Mouse (Mus musculus) heart, adult 11 months (tissue): ENCODE data around the gene Uxs1.

Experiments used
- DNase-seq: peaks from one replicate; pipeline ENCODE4 v3.0.0; 2022

Gene Uxs1

DNA sequence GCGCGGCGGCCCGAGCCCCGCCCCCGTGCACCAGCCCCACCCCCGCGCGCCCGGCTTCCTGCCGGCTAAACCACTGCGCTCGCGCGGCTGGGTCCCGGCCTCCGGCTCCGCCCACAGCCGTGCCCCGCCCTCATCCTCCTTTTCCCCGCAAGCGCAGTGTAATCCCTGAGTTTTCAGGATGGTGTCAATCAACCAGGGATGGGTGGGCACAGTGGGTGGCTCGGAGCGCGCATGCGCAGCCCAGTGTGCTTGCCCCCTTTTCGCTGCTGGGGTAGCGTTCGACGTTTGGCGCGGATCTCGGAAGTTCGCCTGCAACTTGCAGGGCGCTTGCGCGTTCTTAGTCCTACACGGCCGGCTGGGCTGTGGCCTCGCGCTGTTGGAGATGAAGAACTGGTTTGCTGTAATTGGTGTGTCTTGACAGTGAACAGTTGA is at the start of gene Uxs1:
TSS of gene Uxs1 (minus strand) at position 38 of the 432 bp plus-strand sequence.
- DNase-seq: peak; percentile 100

DNA sequence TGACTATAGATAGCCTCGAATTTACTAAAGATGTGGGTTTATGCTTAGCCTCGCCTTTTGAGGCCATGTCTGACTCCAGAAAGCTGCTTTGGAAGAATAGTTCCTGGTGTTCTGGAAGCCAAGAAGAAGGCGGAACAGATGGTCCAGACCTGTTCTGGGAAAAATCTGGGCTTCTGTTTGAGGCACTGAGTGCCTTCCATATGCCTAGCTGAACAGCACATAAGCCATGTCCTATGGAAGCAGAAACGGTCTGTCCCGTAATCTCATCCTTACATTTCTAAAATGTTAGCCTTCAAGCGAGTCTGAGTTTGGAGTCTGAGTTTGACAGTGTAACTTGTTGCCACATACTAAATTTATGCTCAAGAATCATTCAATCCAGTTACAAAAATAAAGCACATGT is 49.6 kb upstream of the Uxs1 start:
- no peak for DNase-seq

DNA sequence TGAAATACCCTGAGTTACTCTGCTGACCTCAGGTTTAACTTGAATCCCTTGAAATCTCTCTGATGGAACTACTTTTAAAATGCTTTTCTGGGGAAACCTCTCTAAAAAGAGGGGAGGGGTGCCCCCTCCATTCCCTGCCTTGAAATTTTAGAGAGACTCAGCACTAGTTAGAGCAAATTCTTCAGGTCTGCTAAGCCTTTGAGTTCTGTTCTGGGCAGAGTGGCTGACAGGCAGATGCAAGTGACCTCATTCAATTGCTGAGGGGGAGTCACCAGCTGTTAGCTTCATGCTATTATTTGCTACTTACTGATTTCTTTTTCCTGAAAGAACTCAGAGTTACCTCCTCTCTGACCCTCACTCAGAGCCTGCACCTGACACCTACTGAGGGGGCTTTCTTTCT is 43.5 kb upstream of the Uxs1 start:
- no peak for DNase-seq

DNA sequence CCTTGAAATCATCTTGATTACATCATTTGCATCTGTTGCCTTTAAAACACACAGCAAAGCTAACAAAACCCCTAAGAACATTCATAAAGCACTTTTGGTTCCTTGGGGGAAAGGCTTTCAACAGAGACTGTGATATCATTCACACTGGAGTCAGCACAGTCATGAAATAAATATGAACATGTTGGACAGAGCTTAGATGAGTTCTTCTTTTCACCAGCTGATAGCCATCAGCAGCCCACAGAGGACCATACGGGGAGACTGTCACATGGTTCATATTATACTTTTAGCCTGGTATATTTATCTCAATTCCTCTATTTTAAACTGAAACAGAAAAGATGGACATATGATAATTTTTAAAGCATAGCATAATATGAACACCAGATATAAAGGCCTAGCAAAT is 40.9 kb upstream of the Uxs1 start:
- DNase-seq: no peak

DNA sequence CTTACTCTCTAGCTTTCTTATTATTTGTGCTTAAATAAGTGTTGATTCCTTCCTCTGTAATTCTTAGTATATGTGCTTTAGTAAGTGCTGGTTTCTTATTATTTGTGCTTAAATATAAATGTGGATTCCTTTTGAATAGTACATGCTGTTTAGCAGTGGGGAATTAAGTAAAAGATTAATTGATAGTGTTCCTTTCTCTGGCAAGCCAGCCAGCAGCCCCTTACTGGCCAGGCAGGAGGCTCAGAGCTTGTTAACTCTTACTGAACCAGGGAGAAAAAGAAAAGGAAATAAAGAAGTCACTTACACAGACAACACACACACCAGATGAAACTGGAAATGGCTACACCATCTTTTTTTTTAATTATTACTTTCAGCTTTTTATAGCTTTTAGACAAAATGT is 37.2 kb upstream of the Uxs1 start:
- DNase-seq: no peak

DNA sequence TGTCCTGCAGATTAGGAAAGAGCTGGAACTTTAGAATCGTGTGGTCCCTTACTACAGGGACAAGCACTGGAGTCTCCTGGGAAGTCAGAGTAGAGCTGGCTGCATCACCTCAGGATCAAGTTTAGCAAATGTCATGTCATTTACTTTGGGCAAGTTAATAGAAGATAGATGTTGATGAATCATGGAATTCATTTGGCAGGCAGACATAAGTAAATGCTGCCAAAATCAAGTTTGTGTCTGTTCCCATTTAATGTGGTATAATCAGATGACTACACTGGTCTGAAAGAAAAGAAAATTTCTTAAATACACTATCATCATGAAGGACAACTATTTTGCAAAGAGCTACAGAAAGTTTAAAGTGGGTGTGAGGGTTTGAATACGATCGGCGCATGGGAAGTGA is 35.0 kb upstream of the Uxs1 start:
- no peak for DNase-seq

DNA sequence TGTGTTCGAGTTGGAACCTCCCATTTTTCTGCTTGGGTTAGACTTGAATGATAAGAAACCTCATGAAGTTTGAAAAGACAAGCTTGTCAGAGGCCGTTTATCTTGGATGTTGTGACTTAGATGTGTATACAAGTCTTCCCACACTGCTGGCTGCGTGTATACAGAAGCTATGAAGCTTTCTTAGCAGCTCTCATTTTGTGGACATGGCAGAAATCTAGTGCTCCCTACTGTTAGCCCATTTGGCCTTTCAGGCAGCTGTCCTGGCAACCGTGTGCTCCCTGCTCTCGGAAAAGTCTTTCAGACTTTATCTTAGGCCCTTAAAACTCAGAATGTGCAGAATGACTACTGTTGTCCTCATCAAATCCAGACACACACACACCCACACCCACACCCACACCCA is 31.4 kb upstream of the Uxs1 start:
- no peak for DNase-seq

DNA sequence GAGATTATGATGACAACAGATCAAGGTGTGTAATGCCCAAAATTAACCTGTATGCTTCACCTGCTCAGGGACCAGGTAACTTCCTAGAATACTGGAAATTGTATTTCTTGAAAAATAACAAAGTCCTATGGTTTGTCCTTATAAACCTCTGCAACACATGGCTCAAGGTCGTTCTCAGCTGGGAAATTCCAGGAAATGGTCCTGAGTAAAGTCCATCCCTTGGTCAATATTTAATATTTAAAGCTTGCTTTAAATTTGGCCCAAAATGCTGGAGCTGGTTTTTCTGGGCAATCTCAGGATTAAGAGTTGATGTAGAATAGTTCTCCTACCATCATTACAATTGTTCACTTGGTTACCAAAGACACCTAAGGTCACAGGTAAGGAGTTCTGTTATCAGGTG is 30.1 kb upstream of the Uxs1 start:
- DNase-seq: peak; percentile 18

DNA sequence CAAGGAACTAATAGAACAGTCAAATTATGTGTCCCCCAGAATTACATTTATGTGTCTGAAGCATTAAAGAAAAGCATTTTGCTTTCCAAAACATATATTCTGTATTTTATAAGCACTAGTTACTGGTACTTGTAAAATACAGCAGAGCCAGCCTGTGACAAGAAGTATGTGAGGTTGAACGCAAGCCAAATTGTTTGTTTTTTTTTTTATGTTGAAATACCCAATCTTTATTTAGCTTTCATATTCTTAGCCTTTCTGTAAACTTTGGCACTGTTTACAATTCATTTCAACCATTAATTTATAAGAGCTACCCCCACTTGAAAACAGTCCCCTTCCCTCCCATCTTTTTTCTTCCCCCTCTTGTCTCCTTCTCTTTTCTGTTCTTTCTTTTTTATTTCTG is 28.0 kb upstream of the Uxs1 start:
- DNase-seq: no peak

DNA sequence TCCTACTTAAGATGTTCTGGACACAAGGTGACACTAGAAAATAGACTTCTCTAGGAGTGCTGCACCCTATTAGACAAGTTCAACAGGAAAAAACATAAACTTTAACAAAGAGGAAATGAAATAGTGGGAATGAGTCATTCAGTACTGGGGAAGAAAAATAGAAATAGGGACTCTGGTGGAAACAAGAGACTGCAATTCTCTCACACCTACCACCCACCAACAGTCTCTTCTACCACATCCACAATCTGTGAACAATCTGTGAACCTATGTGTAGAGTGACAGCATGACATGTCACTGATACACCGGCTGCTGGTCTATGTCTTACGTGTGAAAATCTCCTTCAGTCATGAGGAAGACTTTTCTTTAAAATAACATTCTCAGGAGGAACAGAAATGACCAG is 15.8 kb upstream of the Uxs1 start:
- peak; percentile 18 for DNase-seq

DNA sequence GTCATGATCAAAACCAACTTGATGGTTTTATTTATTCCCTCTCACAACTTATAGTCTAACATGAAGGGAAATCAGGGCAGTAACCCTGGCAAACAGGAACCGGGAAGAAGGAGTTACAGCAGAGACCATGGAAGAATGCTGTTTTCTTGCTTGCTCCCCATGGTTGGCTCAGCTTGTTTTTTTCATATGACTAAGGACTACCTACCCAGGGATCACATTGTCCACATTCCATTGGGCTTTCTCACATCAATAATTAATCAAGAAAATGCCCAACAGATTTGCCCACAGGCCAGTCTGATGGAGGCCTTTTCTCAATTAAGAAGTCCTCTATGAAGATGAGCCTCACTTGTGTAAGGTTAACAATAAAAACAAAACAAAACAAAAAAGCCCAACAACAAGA is 9.6 kb upstream of the Uxs1 start:
- DNase-seq: no peak

DNA sequence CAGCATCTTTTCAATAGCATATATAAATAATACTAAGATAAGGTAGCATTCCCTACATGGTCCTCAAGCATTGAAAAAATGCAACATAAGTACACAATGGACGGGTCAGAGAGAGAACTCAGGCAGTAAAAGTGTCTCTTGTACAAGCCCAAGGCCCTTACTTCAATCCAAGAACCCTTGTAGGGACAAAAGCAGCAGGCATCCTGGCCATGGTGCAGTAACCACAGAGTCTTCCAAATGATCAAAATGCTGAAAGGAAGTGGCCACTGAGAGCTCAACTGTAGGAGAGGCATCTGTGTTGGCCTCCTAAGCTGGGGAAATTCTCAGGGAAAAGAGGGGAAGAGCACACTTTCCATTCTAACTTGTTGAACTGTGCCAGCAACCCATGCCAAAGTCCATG is 2.5 kb upstream of the Uxs1 start:
- DNase-seq: peak; percentile 18

DNA sequence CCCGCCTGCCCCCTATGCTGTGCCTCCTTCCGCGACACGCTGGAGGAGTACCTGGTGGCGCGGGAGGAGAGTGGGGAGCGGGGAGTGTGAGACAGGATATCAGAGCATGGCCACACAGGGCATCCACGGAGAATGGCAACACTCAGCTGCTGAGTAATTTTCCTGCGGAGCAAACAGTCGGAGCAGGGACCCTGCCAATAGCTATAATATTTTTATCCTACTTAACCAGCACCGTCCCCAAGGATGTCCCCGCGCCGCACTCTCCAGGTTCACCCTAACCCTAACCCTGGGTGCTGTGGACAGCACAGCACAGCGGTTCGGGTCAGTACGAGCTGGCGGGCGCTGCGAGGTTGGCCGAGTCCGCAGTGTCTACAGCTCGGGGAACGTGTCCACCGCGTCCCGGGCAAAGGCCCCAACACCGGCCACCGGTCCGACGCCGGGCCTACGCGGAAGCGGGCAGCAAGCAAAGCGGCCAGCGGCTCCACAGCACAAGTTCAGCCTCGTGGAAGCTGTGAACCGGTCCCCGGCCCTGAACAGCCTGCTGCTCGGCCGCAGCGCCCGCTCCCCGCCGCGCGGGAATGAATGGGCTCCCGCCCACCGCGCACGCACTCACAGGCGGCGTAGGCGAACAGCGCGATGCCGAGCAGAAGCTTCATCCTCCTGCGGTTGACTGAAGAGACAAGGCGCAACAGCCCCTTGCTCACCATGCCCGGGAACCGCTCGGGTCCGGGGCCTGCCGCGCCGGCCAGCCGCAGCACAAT is 418 bp downstream of the Uxs1 start:
- peak; percentile 93 for DNase-seq

DNA sequence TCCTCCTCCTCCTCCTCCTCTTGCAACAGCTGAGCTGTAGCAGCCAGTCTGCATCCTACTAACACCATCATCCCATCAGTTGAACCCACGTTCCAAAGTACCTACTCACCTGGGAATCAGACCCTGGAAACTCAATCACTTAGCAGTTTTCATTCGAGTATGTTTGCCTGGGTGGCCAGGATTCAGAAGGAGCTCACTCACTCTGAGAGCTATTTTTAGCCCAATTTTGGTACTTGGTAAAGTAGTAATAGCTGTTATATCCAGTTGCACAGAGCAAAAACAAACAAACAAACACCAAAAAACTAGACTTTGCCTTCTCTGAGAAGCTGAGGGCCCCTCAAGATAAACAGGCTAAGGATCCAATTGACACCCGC is 985 bp downstream of the Uxs1 start:
- peak; percentile 80 for DNase-seq

DNA sequence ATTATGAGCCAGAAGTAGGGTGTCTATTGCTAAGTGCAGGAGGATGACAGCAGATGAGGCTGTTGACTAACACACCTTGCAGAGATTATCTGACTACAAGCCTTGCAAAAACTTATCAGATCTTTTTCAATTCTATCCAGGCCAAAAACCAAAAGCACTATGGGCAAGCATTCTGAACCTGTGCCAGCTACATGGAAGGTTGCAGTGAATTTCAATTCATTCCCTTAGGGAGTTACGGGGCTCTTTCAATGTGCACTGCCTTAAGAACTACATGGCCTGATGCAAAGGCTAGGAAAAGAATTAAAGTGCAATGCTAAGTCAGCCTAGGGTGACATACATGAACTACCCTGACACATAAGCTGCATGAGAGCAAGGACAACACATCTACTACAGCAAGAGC is 4.2 kb downstream of the Uxs1 start:
- no peak for DNase-seq

DNA sequence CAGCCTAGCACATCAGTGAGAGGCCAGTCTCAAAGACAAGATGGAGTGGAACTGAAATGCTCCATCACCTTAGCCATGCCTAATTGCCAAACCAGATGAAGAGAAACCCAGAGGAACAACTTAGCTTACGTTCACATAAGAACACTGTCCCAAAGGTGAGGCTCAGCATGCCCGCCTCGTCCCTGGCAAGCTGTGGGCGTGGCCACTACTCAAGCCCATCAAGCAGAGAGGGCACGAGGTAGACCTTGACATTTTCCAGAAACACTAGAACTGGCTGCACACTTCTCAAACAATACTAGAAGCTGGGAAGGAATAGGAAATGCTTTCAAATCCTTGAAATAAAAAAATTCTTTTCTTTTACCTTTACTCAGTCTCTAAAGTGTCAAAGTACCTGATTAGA is 5.0 kb downstream of the Uxs1 start:
- DNase-seq: peak; percentile 43

DNA sequence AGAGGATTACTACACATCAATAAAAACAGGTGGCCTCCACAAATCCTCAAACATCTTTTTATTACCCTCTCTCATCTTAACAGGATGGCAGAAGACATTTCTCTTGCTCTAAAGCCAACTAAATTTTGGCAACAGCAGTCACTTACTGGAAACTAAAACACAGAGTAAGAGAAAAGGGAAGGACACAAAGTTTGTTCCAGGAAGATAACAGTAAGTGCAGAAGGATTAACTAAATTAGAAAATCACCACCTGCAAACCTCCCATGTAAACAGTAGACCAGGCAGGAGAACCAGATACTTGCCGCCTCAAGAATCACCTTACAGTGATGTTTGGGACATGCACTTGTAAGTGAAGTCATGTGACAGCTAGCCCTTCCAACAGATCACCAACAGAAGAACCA is 5.8 kb downstream of the Uxs1 start:
- DNase-seq: no peak

DNA sequence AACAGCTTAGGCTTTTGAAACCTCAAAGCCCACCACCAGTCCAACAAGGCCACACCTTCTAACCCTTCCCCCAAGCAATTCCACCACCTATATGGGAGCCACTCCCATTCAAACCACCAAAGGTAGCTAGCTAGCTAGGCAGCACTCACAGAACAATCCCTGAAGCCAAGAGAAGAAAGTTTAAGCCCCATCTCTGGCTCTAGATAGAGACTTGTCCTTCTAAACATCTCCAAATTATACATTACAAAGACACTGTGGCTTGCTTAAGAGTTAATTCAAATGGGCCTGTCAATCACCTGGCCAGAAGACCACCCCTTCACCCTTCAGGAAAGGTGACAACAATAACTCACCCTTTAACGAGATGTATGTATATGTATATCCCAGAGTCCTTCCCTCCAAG is 7.0 kb downstream of the Uxs1 start:
- peak; percentile 22 for DNase-seq

DNA sequence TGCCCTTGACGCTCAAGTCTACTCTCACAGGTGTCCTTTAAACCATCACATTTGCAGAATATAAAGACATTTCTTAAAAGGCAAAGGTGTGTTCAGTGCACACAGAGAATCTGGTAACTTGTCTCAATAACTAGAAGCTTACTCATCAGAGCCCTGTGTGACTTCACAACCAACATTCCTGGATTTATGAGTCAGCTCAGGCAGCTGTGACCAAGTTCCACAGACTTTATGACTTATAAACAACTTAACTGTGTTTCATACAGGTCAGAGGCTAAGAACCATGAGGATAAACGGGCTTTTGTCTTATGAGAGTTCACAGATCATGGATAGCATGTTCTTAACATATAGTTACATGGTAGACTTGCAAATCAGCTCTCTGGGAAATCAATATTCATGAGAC is 8.5 kb downstream of the Uxs1 start:
- no peak for DNase-seq

DNA sequence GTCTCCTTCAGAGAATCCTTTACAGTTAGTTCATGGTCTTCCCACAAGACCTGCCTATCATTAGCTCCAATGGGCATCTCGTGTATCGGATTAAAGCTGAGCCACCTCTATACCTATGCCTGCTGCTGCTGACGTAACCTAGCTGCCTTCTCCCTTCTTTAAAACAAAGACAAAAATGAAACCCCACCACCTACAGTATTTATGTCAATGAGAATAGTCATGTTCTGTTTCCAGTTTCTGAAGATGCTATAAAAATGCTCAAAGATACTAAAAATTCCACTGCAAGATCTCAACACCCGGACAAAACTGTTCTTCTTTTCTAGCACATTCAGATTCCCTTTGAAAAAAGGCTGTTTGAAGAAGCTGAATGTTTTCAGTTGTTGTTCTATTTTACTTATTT is 9.2 kb downstream of the Uxs1 start:
- DNase-seq: no peak

DNA sequence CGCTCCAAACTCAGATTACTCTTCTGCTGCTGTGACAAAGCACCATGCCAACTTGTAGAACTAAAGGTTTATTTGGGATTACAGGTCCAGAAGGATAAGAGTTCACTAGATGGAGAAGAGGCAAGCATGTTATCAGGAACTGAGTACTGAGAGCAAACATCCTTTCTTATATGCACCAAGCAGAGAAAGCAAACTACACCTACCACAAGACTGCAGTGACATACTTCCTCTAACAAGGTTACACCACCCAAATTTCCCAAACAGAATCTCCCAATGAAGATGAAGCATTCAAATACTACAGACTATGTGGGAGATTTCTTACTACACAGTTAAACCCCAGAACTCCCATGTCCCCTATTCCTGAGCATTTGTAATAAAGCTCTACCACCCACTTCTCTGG is 15.8 kb downstream of the Uxs1 start:
- DNase-seq: no peak

DNA sequence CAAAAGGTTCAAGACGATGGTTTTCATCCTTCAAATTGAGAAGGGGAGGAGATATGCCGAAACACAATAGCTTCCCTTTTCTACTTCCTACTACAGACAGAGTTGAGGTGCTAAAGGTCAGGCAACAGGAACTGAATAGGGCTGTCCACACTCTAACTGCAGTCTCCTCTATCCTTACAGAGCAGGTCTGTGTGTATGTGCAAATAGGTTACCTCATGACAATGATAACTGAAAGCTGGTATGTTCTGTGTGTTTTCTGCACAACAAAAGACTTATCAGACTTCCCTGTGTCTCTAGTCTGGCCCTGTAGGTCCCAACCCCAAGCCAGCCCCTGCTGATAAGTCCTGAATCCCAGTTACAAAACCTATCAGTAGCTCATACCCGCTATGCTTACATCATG is 16.5 kb downstream of the Uxs1 start:
- DNase-seq: peak; percentile 40

DNA sequence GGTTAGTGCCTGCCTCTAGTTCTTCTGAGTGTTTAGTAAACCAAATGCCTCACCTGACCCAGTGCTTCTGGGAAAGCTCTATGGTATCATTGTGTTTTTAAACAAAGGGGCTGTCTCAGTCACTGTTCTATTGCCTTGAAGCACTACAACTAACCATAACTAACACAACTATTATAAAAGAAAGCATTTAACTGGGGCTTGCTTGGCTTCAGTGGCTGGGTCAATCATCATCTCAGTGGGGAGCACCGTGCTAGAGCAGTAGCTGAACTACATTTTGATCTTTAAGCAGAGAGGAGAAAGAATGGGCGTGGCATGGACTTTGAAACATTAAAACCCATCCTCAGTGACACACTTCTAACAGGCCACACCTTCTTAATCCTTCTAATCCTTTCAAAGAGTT is 18.2 kb downstream of the Uxs1 start:
- no peak for DNase-seq

DNA sequence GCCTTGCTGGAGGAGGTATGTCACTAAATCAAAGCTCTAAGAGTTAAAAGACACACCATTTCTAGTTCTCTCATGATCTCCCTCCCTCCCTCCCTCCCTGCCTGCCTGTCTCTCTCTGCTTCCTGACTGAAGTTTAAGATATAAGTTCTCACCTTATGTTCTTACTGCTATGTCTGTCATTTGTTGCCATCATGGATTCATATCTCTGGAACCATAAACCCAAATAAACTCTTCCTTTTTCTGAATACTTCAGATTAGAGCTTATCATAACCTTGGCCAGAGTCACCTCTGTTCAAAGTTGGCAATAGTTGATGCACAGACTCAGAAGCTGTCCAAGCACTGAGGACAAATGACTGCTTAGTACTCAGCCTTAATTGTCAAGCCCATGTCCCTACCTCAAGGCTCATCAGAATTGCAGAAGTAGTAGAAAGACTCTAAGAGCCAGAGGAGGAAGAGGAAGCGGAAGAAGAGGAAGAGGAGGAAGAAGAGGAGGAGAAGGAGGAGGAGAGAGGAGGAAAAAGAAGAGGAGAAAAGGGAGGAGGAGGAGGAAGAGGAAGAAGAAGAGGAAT is 23.6 kb downstream of the Uxs1 start:
- peak; percentile 8 for DNase-seq

DNA sequence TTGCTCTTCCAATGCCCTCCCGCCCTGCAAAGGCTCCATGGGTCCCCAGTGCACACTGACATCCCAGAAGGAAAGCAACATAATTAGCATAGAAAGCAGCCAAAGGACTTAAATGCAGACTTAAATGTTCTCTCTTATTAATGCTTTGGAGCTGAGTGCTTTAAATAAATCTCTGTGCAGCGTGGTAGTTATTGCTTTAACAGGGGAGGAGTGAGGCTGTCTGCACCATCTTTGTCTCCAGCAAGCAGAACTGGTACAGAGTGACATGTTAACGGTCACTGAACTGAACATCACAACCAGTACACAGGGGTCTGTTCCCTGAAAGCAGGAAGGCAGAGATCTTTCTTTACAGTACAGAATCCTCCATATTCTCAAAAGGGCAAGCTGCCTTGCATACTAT is 29.6 kb downstream of the Uxs1 start:
- peak; percentile 48 for DNase-seq
